Mouse (Mus musculus): Measurements from ENCODE around the gene Mag.
"Not testable (repeated sequence)": the region's sequence is repeated elsewhere in the genome, so short reads cannot be mapped to it uniquely, and the experiment has no call there.

The Mag gene

GRCm38 (mm10) chr7:30914732-30915131 lies at the start of gene Mag:
Mag (minus strand) TSS chr7:30914873.
- peak; percentile 27 for DNase-seq

DNA sequence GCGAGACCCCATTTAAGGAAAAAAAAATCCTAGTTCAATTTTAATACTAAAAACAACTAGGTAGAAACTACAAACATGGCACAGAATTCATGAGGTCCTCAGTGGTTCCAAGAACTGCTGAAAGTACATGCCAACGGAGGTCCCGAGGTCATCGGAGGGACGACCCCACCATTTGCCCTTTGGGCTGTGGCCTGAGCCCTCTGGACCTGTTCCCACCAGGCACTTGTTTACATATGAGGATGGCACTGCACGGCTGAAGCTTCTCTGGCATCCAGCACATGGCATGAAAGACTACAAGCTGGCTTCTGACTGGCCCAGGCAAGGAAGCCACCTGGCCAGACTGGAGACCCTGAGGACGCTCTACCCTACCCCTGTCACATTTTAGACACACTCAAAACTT lies 49.7 kb upstream of the Mag start:
- DNase-seq: no peak

DNA sequence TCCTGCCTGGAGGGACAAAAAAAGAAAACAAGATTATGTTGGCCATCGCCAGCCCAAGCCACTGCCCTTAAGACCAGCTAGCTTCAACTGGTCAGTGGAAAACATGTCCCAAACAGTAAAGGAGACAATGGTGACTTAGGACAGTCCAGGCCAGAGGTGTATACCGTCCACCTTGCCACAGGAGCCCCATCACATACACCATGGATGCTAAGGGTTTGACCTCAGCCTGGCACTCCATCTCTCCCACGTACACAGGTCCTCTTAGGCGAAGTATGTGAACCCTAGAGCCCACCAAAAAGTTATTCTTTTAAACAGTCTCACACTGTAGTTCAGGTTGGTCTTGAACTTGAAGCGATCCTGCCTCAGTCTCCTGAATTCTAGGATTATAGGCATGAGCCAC lies 48.2 kb upstream of the Mag start:
- no peak for DNase-seq

DNA sequence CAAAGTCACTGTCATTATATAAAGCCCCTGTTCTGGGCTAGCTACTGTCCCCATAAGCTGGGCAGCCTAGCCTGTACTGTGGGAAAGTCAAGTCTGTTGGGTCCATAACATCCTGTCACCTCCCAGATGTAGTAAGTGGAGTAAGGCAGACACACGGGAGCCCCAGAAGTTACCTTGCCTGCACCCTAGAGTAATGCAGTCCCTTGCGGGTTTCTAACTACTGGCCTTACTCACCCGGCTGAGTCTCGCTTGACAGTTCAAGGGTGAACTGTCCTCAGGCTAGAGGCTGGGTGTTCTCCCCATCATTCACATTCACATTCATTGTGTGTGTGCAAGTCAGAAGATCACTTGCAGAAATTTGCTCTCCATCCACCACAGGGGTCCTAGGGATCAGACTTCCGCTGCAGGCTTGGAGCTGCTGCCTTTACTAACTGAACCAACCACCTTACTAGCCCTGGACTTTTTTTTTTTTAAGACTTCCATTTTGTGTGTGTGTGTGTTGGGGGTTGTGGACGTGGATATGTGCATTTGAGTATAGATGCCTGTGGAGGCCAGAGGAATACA lies 45.2 kb upstream of the Mag start:
- no peak for DNase-seq

DNA sequence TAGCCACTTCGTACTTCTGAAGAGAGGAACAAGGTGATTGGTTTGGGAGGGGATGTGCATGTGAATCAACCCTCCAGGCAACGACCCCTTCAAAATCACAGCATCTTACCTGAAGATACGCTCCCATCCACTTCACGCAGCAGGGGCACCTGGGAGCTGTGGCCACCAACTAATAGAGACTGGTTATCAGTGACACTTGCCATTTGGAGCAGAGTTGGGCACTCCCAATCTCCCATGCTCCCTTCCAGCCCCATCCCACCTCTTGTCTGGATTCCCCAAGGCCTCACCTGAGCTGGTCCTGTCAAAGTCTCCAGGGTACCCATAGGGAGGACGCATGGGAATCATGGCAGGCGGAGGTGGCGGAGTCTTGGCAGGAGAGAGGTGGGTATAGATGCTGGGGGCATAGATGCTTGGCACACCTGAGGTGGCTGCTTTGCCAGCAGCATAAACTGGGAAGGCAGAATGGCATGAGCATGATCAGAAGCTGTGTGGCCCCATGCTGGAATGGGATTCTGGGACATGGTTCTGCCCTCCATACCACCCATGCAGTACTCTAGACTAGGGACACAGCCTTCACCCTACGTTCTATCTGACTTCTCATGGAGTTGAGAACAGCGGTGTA lies 44.3 kb upstream of the Mag start:
- DNase-seq: peak; percentile 61

- DNase-seq: peak; percentile 71
Measured at GRCm38 (mm10) chr7:30958109-30958865, 43.6 kb upstream of the Mag start.

DNA sequence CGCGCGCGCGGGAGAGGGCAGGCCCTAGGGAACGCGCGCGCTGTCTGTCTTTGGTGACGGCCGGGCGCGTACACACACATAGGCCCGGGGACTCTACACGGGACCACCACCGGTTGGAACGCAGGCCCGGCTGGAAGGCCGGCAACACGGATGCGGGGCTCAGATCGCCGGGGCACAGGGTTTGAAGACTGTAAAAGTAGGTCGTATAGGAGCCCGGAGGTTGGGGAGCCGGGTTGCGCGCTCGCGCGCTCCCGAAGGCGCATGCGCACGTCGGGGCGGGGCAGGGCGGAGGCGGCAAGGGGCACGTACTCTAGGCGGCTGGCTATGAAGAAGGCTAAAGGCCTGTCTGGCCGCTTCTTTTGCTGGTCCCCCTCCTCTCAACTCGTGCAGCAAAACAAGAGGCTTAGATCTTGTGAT lies 42.7 kb upstream of the Mag start:
- DNase-seq: peak; percentile 94

DNA sequence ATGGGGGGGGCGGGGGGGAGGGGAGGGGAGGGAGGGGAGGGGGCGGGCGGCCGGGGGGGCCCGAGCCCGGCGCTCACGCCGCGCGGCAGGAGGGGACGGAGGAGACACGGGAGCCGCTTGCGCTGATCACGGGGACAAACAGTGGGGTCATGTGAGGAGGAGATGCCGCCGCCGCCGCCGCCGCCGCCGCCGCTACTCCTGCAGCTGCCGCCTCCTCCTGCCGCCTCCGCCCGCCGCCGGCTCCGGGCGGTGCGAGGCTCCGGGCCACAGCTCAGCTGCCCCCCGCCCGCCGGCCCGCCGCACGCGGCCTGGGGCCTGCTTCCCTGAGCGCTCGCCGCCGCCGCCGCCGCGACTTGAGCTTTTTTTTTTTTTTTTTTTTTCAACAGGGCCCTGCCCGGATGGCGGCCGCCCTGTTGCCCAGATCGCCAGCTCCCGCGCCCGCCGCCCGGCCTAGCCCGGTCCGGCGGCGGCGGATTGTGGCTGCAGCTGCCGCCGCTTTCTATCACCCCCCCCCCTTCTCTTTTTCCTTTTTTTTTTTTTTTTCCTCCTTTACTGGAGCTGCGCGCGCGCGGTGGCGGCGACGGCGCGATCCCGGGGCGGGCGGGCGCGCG lies 42.2 kb upstream of the Mag start, which contains the start of gene Usf2:
Gene Usf2, minus strand, starts transcription at position 48 of the 611 bp plus-strand sequence.
- peak; percentile 85 for DNase-seq

- no peak for DNase-seq
Measured at GRCm38 (mm10) chr7:30956357-30956751, 41.7 kb upstream of the Mag start.

DNA sequence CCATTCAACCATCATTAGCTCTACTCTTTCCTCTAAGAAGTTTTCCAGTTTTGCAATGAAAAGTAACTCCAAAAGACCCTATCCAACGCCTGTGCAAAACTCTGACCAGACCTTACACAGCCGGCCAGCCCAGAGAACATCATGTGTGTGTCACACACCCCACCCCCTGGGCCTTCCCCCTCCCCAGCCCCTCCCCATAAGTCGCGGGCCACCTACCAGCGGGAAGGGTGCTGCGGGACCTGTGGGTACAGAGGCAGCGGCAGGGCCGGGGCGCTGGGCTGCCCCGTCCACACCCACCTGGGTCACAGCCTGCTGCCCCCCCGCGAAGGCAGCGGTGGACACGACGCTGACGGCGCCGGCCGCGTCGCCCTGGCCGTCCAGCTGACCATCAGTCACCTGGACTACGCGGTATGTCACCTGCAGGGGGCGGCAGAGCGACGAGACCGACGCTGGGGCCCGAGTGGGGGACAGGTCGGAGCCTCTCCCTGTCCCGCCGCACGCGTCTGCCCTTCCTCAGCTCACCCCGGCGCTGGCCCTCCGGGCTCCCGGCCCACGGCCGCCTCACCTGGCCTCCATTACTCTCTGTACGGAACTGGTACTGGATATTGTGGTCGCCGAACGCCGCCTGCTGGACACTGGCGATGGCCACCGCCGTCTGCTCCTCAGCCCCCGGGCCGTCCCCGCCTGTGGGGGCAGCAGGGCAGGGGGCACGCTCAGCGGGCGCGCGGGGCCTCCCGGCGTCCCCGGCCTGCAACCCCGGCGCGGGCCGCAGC lies 41.1 kb upstream of the Mag start:
- DNase-seq: peak; percentile 93

GRCm38 (mm10) chr7:30954971-30955520 lies 40.4 kb upstream of the Mag start:
- DNase-seq: peak; percentile 52

DNA sequence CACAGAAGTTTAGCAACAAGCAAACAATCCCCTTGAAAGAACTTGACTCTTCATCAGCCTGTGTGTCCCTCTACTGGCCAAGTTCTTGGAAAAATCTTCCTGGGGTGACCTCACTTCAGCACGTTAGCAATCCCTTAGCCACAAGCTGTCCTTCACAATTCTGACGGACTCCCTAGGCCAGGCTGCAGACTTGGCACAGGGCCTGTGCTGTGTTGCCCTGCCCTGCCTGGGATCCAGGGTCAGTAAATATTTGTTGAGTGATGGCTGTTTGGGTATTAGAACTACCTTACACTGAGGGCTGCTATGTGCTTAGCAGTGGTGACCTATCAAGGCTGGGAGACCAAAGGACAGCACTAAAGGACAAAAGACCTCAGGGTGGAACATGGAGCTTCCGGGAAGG lies 39.4 kb upstream of the Mag start:
- DNase-seq: peak; percentile 45

GRCm38 (mm10) chr7:30953459-30953858 lies 38.8 kb upstream of the Mag start:
- no peak for DNase-seq

- no peak for DNase-seq
Measured at GRCm38 (mm10) chr7:30952441-30953265, 38.0 kb upstream of the Mag start.

- DNase-seq: not testable (repeated sequence)
Measured at GRCm38 (mm10) chr7:30949902-30950301, 35.2 kb upstream of the Mag start.

DNA sequence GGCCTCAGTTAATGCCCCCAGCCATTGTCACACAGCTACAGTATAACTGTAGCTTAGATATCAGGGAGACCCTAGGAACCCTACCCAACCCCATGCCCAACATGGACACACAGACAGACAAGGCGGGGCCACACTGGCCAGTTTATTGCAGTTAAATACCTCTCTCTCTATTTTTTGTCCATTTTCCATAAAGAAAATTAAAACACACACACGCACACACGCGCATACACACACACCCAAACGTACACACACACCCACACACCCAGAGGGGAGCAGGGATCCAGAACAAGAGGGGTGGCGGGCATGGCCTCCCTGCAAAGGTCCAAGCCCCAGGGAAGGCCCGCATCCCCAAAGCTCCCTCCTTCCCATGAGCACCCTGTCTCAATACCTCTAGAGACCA lies 31.2 kb upstream of the Mag start:
- DNase-seq: no peak

GRCm38 (mm10) chr7:30945466-30945865 lies 30.8 kb upstream of the Mag start:
- DNase-seq: not testable (repeated sequence)

- DNase-seq: not testable (repeated sequence)
Measured at GRCm38 (mm10) chr7:30944706-30945105, 30.0 kb upstream of the Mag start.

DNA sequence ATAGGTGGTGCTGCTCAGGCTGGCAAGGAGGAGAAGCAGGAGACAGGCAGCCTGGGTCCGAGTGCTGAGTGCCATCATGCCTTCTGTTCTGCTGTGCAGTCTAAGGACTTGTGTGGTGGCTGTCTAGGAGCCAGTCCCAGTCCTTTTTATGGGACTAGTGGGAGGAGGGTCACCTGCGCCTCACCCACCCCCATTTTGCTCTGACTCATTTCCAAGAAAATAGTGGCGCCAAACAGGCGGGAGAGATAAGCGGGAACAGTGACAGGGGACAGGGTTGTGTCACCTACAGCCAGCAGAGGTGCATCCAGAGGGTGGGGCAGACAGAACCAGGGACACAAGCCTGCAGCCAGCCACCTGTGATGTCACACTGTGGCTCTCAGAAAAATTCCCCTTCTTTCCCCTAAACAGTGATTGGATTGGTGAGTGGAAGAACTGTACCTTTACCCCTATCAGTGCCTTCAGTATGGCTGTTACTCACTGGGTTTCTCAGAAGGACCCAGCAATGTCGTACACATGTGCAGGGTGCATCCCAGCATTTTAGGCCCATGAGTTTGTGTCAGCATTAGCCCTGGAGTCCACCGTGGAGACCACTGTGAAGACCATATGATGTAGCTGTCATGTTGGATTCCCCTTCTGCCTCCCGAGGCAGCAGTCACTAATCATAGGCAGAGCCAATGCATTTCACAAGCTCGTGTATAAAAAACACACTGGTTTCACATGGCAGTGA lies 29.4 kb upstream of the Mag start, which contains the start of gene Hamp:
Gene Hamp, minus strand, starts transcription at position 124 of the 727 bp plus-strand sequence.
- no peak for DNase-seq

- DNase-seq: not testable (repeated sequence)
Measured at GRCm38 (mm10) chr7:30942365-30942764, 27.7 kb upstream of the Mag start.

DNA sequence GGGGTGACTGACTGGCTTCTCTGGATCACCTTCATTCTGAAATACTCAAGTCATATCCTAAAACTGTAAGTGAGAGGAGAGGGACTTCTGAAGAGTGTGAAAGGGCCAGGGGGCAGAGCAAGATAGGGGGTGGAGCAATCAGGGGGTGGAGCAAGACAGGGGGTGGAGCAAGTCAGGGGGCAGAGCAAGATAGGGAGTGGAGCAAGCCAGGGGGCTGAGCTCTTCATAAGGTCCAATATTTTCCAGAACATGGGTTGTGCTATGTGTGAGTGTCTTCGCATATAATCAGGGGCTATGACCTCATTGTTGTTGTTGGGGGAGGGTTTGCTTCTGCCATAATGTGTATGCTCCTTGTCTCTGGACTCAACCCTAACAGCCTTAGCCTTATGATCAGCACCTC lies 25.4 kb upstream of the Mag start:
- not testable (repeated sequence) for DNase-seq
